Mouse (Mus musculus) NIH3T3 (cell line): ENCODE measurements at regions not wholly inside any gene's neighbourhood (a gene's known extent, or its start where the extent isn't known, plus 50 kb on each side); places are given as distances from the start of the nearest gene placed in this dataset.
A peak's percentile ranks its signal among the peaks of the same experiment; 100 is the strongest.

Source experiments
- DNase-seq: peaks from one replicate; pipeline ENCODE4 v3.0.0-alpha.2; 2012; ENCODE audit warnings: low read depth

GRCm38 (mm10) chr4:131587536-131587935, 250.6 kb downstream of the Ptpru start:
- peak; percentile 16 for DNase-seq

- DNase-seq: no peak
These were observed 248.0 kb downstream of the Ptpru start for GRCm38 (mm10) chr4:131590136-131590535.

DNA sequence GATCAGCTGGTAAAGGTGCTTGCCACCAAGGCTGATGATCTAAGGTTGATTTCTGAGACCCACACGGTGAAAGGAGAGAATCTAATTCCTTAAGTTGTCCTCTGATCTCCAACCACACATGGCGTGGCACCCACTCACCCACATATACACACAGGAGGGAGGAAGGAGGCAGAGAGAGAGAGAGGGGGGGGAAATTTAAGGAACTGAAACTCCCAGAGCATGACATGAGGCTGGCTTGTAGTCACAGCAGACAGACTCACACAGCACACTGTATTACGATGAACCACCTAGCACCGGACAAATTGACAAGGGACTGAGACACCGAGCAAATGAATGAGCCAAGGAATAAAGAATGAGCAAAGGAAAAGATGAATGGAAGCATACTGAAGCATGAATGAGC, 246.6 kb downstream of the Ptpru start:
- no peak for DNase-seq

GRCm38 (mm10) chr4:131597996-131598395, 240.1 kb downstream of the Ptpru start:
- DNase-seq: no peak

- no peak for DNase-seq
These were observed 223.7 kb downstream of the Ptpru start for GRCm38 (mm10) chr4:131614434-131614833.

DNA sequence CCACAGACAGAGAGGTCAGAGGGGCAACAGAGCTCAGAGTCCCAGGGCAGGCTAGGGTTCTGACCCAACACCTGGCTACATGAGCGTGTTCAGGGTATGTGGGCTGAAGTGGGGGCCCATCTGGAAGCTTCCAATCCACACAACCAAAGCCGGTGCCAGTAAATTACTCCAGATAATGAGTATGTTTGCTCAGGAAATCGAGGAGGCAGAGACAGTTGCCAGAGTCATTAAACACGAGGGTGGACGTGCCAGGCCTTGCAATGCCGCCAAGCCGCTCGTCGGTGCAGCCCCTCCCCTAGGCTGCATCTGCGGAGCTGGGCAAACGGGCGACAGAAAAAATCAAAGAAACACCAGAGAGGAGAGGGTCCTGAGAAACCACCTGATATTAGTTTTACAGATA, 222.5 kb downstream of the Ptpru start:
- no peak for DNase-seq

DNA sequence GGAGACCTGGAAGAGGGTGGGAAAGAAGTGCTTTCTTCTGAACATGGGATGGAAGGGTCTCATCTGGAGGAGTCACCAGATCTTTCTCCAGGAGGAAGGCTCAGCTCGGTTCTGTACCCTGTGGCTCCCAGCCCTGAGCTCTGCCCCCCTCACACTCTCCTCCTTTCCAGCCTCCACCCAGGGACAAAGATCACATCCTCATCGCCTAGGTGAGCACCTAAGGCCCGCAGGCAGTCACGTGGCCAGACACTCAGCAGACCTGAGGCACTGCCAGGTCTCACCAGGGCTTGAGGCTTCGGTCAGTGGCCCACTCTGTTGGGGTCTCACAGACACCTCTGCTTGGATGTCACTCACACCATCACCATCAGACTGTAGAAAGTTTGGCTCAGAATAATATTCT, 200.0 kb downstream of the Ptpru start:
- no peak for DNase-seq

DNA sequence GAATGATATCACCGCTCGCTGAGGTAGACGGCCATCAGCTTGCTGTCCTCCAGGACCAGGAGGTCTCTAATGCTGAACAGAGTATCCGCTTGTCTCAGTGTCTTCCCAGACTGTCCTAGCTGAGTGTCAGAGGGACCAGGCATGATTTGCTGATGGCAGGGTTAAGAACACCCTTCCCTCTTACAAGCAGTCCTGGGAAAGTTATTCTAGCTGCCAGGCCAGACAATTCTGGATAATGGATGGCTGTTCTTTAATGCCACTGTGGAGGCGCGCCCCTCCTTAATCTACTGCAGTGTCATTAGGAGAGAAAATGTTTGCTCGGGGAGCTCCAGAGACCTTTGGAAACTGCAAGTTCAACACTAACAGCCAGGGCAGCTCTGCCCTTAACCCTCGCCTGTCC, 182.1 kb downstream of the Ptpru start:
- no peak for DNase-seq

GRCm38 (mm10) chr4:131657922-131658321, 180.2 kb downstream of the Ptpru start:
- DNase-seq: peak; percentile 50

GRCm38 (mm10) chr4:131660931-131661330, 177.2 kb downstream of the Ptpru start:
- no peak for DNase-seq

- no peak for DNase-seq
These were observed 166.1 kb downstream of the Ptpru start for GRCm38 (mm10) chr4:131671784-131672515.

GRCm38 (mm10) chr4:131677966-131678365, 160.1 kb downstream of the Ptpru start:
- no peak for DNase-seq

- no peak for DNase-seq
These were observed 154.9 kb downstream of the Ptpru start for GRCm38 (mm10) chr4:131683176-131683575.

- DNase-seq: no peak
These were observed 152.5 kb downstream of the Ptpru start for GRCm38 (mm10) chr4:131685544-131685943.

DNA sequence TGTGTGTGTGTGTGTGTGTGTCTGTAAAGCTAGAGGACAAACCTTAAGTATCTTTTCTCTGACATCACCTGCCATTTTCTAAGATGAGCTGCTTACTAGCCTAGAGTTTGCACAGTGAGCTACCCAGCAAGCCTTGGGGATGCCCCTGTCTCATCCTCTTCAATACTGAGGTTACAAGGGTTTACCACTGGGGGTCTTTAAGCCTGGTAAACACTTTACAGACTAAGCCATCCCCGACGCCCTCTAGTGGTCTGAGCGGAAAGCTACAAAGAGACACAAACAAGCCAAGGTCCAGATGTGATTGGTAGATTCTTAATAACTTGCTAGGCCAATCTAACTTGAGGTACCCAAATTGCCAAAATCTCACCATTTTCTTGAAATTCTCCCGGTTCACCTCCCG, 143.9 kb downstream of the Ptpru start:
- peak; percentile 3 for DNase-seq

DNA sequence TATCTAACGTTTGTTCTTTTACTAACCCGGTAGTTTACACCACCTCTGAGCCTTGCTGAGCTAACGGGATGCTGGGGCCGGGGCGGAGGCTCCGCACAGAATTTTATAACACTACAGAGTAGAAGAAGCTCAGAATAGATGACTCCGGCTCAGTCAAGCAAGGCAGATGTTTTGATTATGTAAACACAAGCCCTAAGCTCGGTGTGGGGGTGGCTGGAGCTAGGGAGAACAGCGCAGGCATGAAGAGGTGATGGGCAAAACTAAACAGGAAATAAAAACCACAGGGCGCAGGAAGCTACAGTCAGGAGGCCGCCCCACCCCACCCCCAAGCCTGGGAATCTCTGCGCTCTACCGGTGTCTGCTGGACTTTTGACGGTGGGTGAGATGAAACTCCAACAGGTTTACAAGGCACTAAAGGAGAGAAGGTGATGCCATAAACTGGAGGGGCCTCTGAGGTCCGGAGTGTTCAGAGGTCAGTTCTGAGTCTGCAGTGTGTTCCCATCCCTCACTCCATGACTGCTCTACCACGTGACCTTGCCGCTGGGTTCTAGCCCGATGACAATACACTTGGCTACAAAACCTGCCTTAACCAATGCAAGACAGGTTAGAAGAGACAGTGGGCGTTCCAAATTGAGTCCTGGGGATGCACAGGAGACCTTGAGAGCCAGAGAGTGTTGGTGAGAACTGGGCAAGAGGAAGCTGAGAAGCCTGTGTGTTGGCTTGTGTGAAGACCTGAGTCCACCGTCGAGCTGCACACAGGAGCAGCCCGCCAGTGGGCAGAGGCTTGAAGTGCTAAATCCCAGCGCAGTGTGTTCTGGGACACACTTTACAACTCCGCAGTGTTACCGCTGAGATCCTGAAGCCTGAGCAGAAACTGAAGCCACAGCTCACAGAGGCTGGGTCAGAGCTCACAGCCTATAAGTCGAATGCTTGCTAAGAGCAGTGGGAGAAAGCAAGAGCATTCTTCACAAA, 141.9 kb downstream of the Ptpru start:
- no peak for DNase-seq
